Mouse (Mus musculus) embryonic facial prominence, embryonic 11.5 days (tissue): ENCODE measurements at regions not wholly inside any gene's neighbourhood (a gene's known extent, or its start where the extent isn't known, plus 50 kb on each side); places are given as distances from the start of the nearest gene placed in this dataset.

Source experiments
- ATAC-seq: fragments of 200-750 bp; cut with Nextera tagmentation; replicated peaks from 2 replicates; pipeline ENCODE4 v1.8.0; 2017; ENCODE audit warnings: low read depth; ENCODE audit not compliant: insufficient number of reproducible peaks, low FRiP score, low TSS enrichment
- DNase-seq: peaks from one replicate; pipeline ENCODE4 v3.0.0-alpha.2; 2015; ENCODE audit warnings: low spot score
- H3K27ac ChIP-seq: fragments of 300-500 bp; sonication (generic); replicated peaks from 2 replicates; pipeline ENCODE4 v1.5.1; 2014; ENCODE audit warnings: mild to moderate bottlenecking, low read depth, low read length, control low read depth
- H3K27me3 ChIP-seq: fragments of 300-500 bp; sonication (generic); 2 replicates; pipeline ENCODE4 v1.6.1; 2014; ENCODE audit warnings: mild to moderate bottlenecking, low read length, moderate library complexity, mixed read lengths; ENCODE audit not compliant: control insufficient read depth, insufficient read depth
- H3K36me3 ChIP-seq: fragments of 300-500 bp; sonication (generic); replicated peaks from 2 replicates; pipeline ENCODE4 v1.6.1; 2014; ENCODE audit warnings: low read depth, mild to moderate bottlenecking, low read length, moderate library complexity, mixed read lengths; ENCODE audit not compliant: control insufficient read depth, insufficient read depth
- H3K4me1 ChIP-seq: fragments of 300-500 bp; sonication (generic); 2 replicates; pipeline ENCODE4 v1.6.1; 2014; ENCODE audit warnings: low read length, mixed read lengths; ENCODE audit not compliant: control insufficient read depth, insufficient read depth
- H3K4me2 ChIP-seq: fragments of 300-500 bp; sonication (generic); 2 replicates; pipeline ENCODE4 v1.6.1; 2014; ENCODE audit warnings: low read depth, mild to moderate bottlenecking, control low read depth, low read length, moderate library complexity
- H3K4me3 ChIP-seq: fragments of 300-500 bp; sonication (generic); 2 replicates; pipeline ENCODE4 v1.5.1; 2014; ENCODE audit warnings: low read depth, low read length, control low read depth
- H3K9ac ChIP-seq: fragments of 300-500 bp; sonication (generic); replicated peaks from 2 replicates; pipeline ENCODE4 v1.6.1; 2014; ENCODE audit warnings: mild to moderate bottlenecking, control low read depth, low read length
- H3K9me3 ChIP-seq: fragments of 300-500 bp; sonication (generic); replicated peaks from 2 replicates; pipeline ENCODE4 v1.6.1; 2016; ENCODE audit warnings: mild to moderate bottlenecking, low read length, inconsistent platforms, mixed read lengths; ENCODE audit not compliant: control insufficient read depth
- WGBS: fragments of 180-500 bp; shearing (Covaris S2); extraction: QIAGEN DNeasy Blood & Tissue Kit; methylation state at CpG from one replicate; pipeline ENCODE4 v1.1.7; 2014; 5-methylcytosine and 5-hydroxymethylcytosine counted together

DNA sequence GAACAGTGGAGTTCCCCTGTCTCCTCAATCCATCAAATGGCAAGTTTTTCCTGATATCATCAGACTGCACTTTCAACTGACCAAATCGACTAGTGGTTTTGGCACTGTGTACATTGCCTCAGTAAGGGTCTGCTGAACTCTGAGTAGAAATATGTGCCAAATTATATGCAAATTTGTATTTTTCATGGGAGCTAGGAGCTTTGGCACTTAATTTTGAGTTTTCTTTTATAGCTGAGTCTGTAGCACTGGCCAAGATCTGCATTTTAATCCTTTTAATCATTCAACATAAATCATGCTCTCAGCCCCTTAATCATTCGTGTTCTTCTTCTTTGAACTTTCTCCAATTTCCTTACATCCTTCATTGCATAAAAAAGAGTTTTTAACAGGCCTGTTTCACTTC lies 1678.5 kb upstream of the 5930422O12Rik start:
- Histone ChIP-seq H3K27ac (no peak overlapping the region), H3K4me3 (no peak overlapping the region), H3K4me2 (no peak overlapping the region), H3K9ac (no peak overlapping the region), H3K9me3 (no peaks in the 10 kb centered on the region), H3K27me3 (no peaks in the 10 kb centered on the region), H3K4me1 (no peaks in the 10 kb centered on the region), H3K36me3 (no peaks in the 10 kb centered on the region)
- DNase-seq: no peak
- WGBS: 84% methylated on average over 2 of the region's 2 CpGs
- no peak for ATAC-seq

DNA sequence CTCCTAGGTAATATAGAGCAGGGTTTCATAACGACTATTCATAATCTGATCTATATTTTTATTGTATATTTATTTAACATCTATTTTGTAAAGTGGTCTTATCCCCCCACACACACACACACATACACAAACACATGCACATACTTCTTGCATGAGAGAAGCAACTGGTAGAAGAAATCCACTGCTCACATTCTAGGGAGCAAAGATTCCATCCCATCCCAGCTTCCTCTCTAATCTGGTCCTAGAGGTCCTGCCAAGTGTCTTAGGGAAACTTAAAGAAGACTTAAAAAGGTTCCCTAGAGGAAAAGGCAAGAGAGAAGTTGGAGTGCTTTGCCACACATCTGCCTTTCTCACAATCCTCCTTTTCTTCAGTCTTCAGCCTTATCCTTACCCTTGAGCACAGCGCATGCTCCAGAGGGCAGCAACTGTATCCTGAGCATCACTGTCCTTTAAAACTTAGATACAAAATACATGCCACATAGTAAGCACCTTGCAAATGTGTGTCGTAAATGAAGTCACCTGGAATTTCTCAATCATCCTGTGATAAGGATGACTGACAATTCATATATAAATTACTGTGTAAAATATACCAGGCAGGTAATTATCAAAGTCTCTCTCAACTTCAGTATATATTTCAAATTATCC lies 1677.9 kb upstream of the 5930422O12Rik start:
- H3K27ac ChIP-seq: no peak overlapping the region
- H3K4me1 ChIP-seq: no peaks in the 10 kb centered on the region
- 85% methylated on average over 3 of the region's 3 CpGs for WGBS
- H3K9ac ChIP-seq: no peak overlapping the region
- no peak for ATAC-seq
- no peaks in the 10 kb centered on the region for H3K27me3 ChIP-seq
- H3K9me3 ChIP-seq: no peaks in the 10 kb centered on the region
- no peaks in the 10 kb centered on the region for H3K36me3 ChIP-seq
- H3K4me2 ChIP-seq: no peak overlapping the region
- DNase-seq: no peak
- no peak overlapping the region for H3K4me3 ChIP-seq

DNA sequence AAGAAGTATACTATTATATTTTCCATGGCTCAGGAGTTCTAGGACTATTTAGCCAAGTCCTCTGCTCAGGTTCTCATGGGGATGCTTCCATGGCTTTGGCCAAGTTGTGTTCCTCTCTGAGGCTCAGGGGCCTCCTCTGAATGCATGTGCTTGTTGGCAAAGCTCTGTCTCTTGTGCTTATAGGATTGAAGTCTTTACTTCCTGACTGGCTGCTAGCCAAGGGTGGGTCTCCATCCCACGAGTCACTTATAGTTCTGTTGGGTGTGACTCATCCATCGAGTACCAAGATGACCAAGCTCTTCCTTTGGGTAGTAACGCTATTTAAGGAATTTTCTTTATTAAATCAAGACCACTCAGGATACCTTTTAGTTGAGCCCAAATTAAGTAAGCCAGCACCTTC lies 1672.8 kb upstream of the 5930422O12Rik start:
- Histone ChIP-seq H3K4me1 (no peaks in the 10 kb centered on the region), H3K9ac (no peak overlapping the region), H3K4me3 (no peak overlapping the region), H3K9me3 (no peaks in the 10 kb centered on the region), H3K4me2 (no peak overlapping the region), H3K27ac (no peak overlapping the region), H3K27me3 (no peaks in the 10 kb centered on the region), H3K36me3 (no peaks in the 10 kb centered on the region)
- DNase-seq: no peak
- ATAC-seq: no peak
- WGBS: 85% methylated on average over 3 of the region's 3 CpGs

DNA sequence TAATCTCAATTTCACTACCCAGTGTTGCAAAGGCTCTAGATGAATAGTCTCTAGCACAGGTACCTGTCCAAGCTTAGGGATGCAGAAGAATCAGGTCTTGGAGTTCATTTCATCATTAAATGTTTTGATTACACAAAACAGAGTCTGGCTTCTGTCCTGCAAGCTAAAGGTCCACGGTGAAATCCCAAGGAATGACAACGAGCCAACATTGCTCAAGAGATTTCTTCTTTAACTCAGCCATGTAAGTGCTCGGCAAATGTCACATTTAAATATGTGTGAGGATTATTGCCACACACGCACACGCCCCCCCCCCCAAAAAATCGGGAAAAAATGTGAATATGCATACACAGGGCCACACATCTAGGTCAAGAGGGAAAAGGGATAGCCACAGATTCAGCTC lies 1666.4 kb upstream of the 5930422O12Rik start:
- Histone ChIP-seq H3K4me2 (no peak overlapping the region), H3K4me3 (no peak overlapping the region), H3K27ac (no peak overlapping the region), H3K9ac (no peak overlapping the region), H3K36me3 (no peaks in the 10 kb centered on the region), H3K27me3 (no peaks in the 10 kb centered on the region), H3K4me1 (no peaks in the 10 kb centered on the region), H3K9me3 (no peaks in the 10 kb centered on the region)
- ATAC-seq: no peak
- DNase-seq: no peak
- WGBS: 83% methylated on average over 6 of the region's 6 CpGs
